Mouse (Mus musculus) forebrain, embryonic 16.5 days (tissue): ENCODE measurements around the gene Pstk. TPM values are rescaled to one million over a fixed set of nuclear protein-coding genes. Genes with fewer than 3 reads are reported as not detected.
"Not testable (repeated sequence)": the region's sequence is repeated elsewhere in the genome, so short reads cannot be mapped to it uniquely, and the experiment has no call there.

ENCODE experiments used
- ATAC-seq: fragments of 200-750 bp; cut with Nextera tagmentation; 2 replicates; pipeline ENCODE4 v1.8.0; 2017; ENCODE audit warnings: mild to moderate bottlenecking, moderate library complexity
- H3K27ac ChIP-seq: fragments of 300-500 bp; sonication (generic); 2 replicates; pipeline ENCODE4 v1.5.1; 2014; ENCODE audit warnings: low read length, control low read depth
- H3K27me3 ChIP-seq: fragments of 300-500 bp; sonication (generic); replicated peaks from 2 replicates; pipeline ENCODE4 v1.6.1; 2014; ENCODE audit warnings: low read length; ENCODE audit not compliant: control insufficient read depth, insufficient read depth
- H3K36me3 ChIP-seq: fragments of 300-500 bp; sonication (generic); 2 replicates; pipeline ENCODE4 v1.6.1; 2014; ENCODE audit not compliant: control insufficient read depth, insufficient read depth
- H3K4me1 ChIP-seq: fragments of 300-500 bp; sonication (generic); replicated peaks from 2 replicates; pipeline ENCODE4 v1.6.1; 2014; ENCODE audit warnings: low read length; ENCODE audit not compliant: control insufficient read depth, insufficient read depth
- H3K4me2 ChIP-seq: fragments of 300-500 bp; sonication (generic); 2 replicates; pipeline ENCODE4 v1.6.1; 2014; ENCODE audit warnings: mild to moderate bottlenecking, low read length, control low read depth
- H3K4me3 ChIP-seq: fragments of 300-500 bp; sonication (generic); replicated peaks from 2 replicates; pipeline ENCODE4 v1.5.1; 2014; ENCODE audit warnings: mild to moderate bottlenecking, low read length, control low read depth
- H3K9ac ChIP-seq: fragments of 300-500 bp; sonication (generic); replicated peaks from 2 replicates; pipeline ENCODE4 v1.6.1; 2014; ENCODE audit warnings: low read depth, low read length, control low read depth
- H3K9me3 ChIP-seq: fragments of 300-500 bp; sonication (generic); 2 replicates; pipeline ENCODE4 v1.6.1; 2016; ENCODE audit warnings: low read length; ENCODE audit not compliant: control insufficient read depth
- WGBS: fragments of 180-500 bp; shearing (Covaris S2); extraction: QIAGEN DNeasy Blood & Tissue Kit; methylation state at CpG from one replicate; pipeline ENCODE4 v1.1.7; 2014; 5-methylcytosine and 5-hydroxymethylcytosine counted together
- polyA plus RNA-seq: library from polyadenylated mRNA; unstranded; fragments of >200 nt; fragmentation: Nextera tagmentation; extraction: Ambion mirVana; gene quantifications from 2 replicates; pipeline ENCODE4 v1.2.1, GENCODE M21; 2015

Gene Pstk
- polyA plus RNA-seq, 1 experiment from 2014 or later, result 38.3 TPM

GRCm38 (mm10) chr7:131362269-131362614 is 8.7 kb upstream of the Pstk start:
- WGBS, result under 1% methylated on average over 35 of the region's 35 CpGs
- Histone ChIP-seq H3K4me2 (peak overlapping the region; percentile 89), H3K36me3 (peaks cover 4% of the 10 kb centered on the region; the same call in 1 of the 2 replicates), H3K4me3 (peak overlapping the region; percentile 72), H3K9ac (peak overlapping the region; percentile 83), H3K27ac (peak overlapping the region; percentile 72), H3K9me3 (no peaks in the 10 kb centered on the region), H3K4me1 (peaks cover 15% of the 10 kb centered on the region), H3K27me3 (no peaks in the 10 kb centered on the region)
- peak; percentile 82 for ATAC-seq

GRCm38 (mm10) chr7:131362615-131363300 is 8.2 kb upstream of the Pstk start, which contains the start of gene 2310057M21Rik:
2310057M21Rik (minus strand) TSS chr7:131362759.
- Histone ChIP-seq H3K27me3 (no peaks in the 10 kb centered on the region), H3K4me2 (peak within 1 kb of the TSS; percentile 89), H3K36me3 (peaks cover 2% of the 10 kb centered on the region; the same call in 1 of the 2 replicates), H3K9ac (peak within 1 kb of the TSS; percentile 83), H3K4me3 (peak within 1 kb of the TSS; percentile 72), H3K9me3 (no peaks in the 10 kb centered on the region), H3K27ac (peak within 1 kb of the TSS; percentile 78), H3K4me1 (peaks cover 15% of the 10 kb centered on the region)
- ATAC-seq, result peak; percentile 98
- under 1% methylated on average over 55 of the region's 55 CpGs for WGBS

- no peaks in the 10 kb centered on the region for H3K27me3 ChIP-seq
- no peak overlapping the region for H3K27ac ChIP-seq
- no peak for ATAC-seq
- 95% methylated on average over 8 of the region's 8 CpGs for WGBS
- no peak overlapping the region for H3K4me2 ChIP-seq
- no peak overlapping the region for H3K9ac ChIP-seq
- H3K4me1 ChIP-seq, result peaks cover 15% of the 10 kb centered on the region
- no peaks in the 10 kb centered on the region for H3K36me3 ChIP-seq
- no peak overlapping the region for H3K4me3 ChIP-seq
- H3K9me3 ChIP-seq, result no peaks in the 10 kb centered on the region
These were observed 6.8 kb upstream of the Pstk start for GRCm38 (mm10) chr7:131364131-131364530.

DNA sequence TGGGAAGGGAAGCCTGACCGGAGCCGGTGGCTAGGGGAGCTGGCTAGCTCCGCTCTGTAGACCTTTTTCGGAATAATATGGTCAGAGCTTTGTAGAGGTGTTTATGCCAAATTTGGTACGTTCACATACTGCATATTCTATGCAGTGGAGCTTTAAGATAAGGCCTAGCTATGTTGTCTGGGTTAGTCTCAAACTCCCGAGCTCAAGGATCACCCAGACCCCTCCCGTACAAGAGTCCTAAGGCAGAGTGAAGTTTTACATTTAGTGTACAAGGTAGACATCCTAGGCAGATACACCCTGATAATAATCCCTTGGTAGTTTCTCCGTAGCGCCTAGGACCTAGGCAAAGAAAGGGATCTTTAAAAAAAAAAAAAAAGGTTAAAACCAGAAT is 524 bp downstream of the Pstk start:
- Histone ChIP-seq H3K9me3 (no peaks in the 10 kb centered on the region), H3K9ac (peak overlapping the region; percentile 98), H3K4me1 (peaks cover 6% of the 10 kb centered on the region; the same call in 1 of the 2 replicates), H3K27me3 (no peaks in the 10 kb centered on the region), H3K4me3 (peak overlapping the region; percentile 91), H3K27ac (peak overlapping the region; percentile 80), H3K36me3 (no peaks in the 10 kb centered on the region), H3K4me2 (peak overlapping the region; percentile 92)
- ATAC-seq, result no peak; the same call in 1 of the 2 replicates
- WGBS, result 5% methylated on average over 9 of the region's 9 CpGs

GRCm38 (mm10) chr7:131371880-131372651 is 1.1 kb downstream of the Pstk start:
- WGBS, result 75% methylated on average over 9 of the region's 9 CpGs

DNA sequence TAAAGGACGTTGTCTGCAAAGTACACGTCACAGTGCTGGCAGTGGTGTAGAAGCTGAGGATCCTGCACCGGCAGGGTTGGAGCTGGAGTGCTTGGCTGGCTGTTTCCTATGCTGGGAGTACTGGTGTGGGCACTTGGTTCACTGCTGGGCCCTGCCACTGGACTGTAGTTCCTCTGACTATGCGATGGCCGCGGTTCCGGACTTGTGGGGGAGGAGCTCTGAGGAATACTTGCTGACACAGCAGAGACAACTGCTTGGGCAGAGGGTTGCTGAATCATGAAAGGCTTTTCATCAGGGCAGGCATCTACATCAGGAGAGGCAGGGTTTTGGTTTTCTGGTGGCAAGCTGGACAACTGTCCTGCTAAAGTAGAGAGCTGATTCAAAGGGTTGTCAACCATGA is 20.8 kb downstream of the Pstk start:
- not testable (repeated sequence) for ATAC-seq, H3K4me2 ChIP-seq, H3K4me1 ChIP-seq, H3K9ac ChIP-seq, H3K27me3 ChIP-seq, H3K9me3 ChIP-seq, H3K27ac ChIP-seq, H3K4me3 ChIP-seq
- WGBS, result 90% methylated on average over 6 of the region's 7 CpGs
- H3K36me3 ChIP-seq, result peaks cover 16% of the 10 kb centered on the region

More at GRCm38 (mm10) chr7:131371880-131372651, 1.1 kb downstream of the Pstk start:
- Histone ChIP-seq H3K4me2 (peak overlapping the region; percentile 92), H3K9ac (no peak overlapping the region), H3K9me3 (no peaks in the 10 kb centered on the region), H3K4me1 (peaks cover 6% of the 10 kb centered on the region; the same call in 1 of the 2 replicates), H3K27me3 (no peaks in the 10 kb centered on the region), H3K27ac (no peak overlapping the region), H3K36me3 (no peaks in the 10 kb centered on the region), H3K4me3 (peak overlapping the region; percentile 91)
- no peak for ATAC-seq

DNA sequence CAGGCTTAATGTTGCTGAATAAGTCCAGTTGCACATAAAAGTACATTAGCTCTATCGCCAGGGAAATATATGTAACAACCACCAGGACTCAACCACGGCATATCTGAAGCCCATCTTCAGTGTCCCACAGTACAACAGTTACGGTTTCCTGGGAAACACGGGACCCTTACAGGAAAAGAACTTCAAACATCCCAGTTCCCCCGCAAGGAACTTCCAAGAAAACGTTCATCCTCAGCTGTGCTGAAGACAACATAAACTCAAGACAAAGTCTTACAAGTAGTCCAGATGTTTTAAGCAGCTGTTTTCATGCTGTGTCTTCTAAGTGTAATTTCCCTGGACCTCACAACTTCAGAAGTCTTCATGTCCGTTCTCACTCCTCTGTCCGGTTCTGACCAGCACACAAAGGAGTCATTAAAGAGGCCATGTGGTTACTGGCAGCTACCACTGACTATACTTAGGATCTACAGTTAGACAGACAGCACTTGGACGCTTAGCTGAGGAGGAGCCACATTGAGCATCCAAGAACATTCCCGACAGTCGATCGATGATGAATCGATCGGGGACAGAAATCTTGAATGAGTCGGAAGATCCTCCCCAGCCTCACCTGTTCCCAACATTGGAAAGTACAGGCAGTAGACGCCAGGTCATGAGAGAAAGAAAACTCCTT is 38.5 kb downstream of the Pstk start:
- H3K27ac ChIP-seq, result no peak overlapping the region; the same call in 1 of the 2 replicates

GRCm38 (mm10) chr7:131409988-131410385 is 39.0 kb downstream of the Pstk start:
- Histone ChIP-seq H3K4me1 (peaks cover 24% of the 10 kb centered on the region), H3K36me3 (no peaks in the 10 kb centered on the region), H3K27me3 (no peaks in the 10 kb centered on the region), H3K27ac (peak overlapping the region; percentile 72), H3K4me3 (peak overlapping the region; percentile 92), H3K4me2 (peak overlapping the region; percentile 74), H3K9me3 (no peaks in the 10 kb centered on the region), H3K9ac (peak overlapping the region; percentile 98)
- peak; percentile 58 for ATAC-seq
- 0% methylated on average over 37 of the region's 38 CpGs for WGBS

More for the DNA sequence above, 38.5 kb downstream of the Pstk start:
- Histone ChIP-seq H3K9ac (peak overlapping the region; percentile 98), H3K9me3 (no peaks in the 10 kb centered on the region), H3K4me3 (peak overlapping the region; percentile 92), H3K36me3 (no peaks in the 10 kb centered on the region), H3K4me2 (peak overlapping the region; percentile 74), H3K27me3 (no peaks in the 10 kb centered on the region), H3K4me1 (peaks cover 24% of the 10 kb centered on the region)
- ATAC-seq, result no peak
- WGBS, result 7% methylated on average over 16 of the region's 16 CpGs
